Mouse (Mus musculus) lung, adult 2 months (tissue): ENCODE results near the gene Dbi.

Source experiments
- CTCF ChIP-seq: fragments of 200-500 bp; IDR thresholded peaks from 2 replicates; pipeline ENCODE4 v1.5.1; 2011; ENCODE audit warnings: mild to moderate bottlenecking, low read length, control low read depth; ENCODE audit not compliant: insufficient read depth
- POLR2A ChIP-seq: fragments of 200-500 bp; IDR thresholded peaks from 2 replicates; pipeline ENCODE4 v1.6.1; 2011; ENCODE audit warnings: low read depth, mild to moderate bottlenecking, control low read depth, low read length, borderline replicate concordance; ENCODE audit errors: extremely low read depth

- TF ChIP-seq POLR2A (no peak), CTCF (no peak)
Observed at GRCm38 (mm10) chr1:120125471-120125870, 4.6 kb upstream of the Dbi start.
